Mouse (Mus musculus) embryonic facial prominence, embryonic 13.5 days (tissue): ENCODE measurements around the gene Alox5. TPM values are rescaled to one million over a fixed set of nuclear protein-coding genes. Genes with fewer than 3 reads are reported as not detected.

Experiments used
- ATAC-seq: fragments of 200-750 bp; cut with Nextera tagmentation; 2 replicates; pipeline ENCODE4 v1.8.0; 2017; ENCODE audit warnings: low read depth; ENCODE audit not compliant: insufficient number of reproducible peaks, insufficient read depth, low FRiP score, low TSS enrichment
- H3K27ac ChIP-seq: fragments of 300-500 bp; sonication (generic); 2 replicates; pipeline ENCODE4 v1.5.1; 2015; ENCODE audit warnings: moderate library complexity, mild to moderate bottlenecking, inconsistent platforms
- H3K27me3 ChIP-seq: fragments of 300-500 bp; sonication (generic); 2 replicates; pipeline ENCODE4 v1.6.1; 2015; ENCODE audit warnings: mild to moderate bottlenecking, inconsistent platforms
- H3K36me3 ChIP-seq: fragments of 300-500 bp; sonication (generic); 2 replicates; pipeline ENCODE4 v1.6.1; 2015; ENCODE audit warnings: mild to moderate bottlenecking, inconsistent platforms
- H3K4me1 ChIP-seq: fragments of 300-500 bp; sonication (generic); 2 replicates; pipeline ENCODE4 v1.6.1; 2015; ENCODE audit warnings: inconsistent platforms
- H3K4me2 ChIP-seq: fragments of 300-500 bp; sonication (generic); 2 replicates; pipeline ENCODE4 v1.6.1; 2015; ENCODE audit warnings: moderate library complexity, mild to moderate bottlenecking, inconsistent platforms
- H3K4me3 ChIP-seq: fragments of 300-500 bp; sonication (generic); 2 replicates; pipeline ENCODE4 v1.5.1; 2015; ENCODE audit warnings: mild to moderate bottlenecking, inconsistent platforms
- H3K9ac ChIP-seq: fragments of 300-500 bp; sonication (generic); 2 replicates; pipeline ENCODE4 v1.6.1; 2015; ENCODE audit warnings: mild to moderate bottlenecking, inconsistent platforms
- H3K9me3 ChIP-seq: fragments of 300-500 bp; sonication (generic); 2 replicates; pipeline ENCODE4 v1.6.1; 2016; ENCODE audit warnings: inconsistent platforms
- WGBS: fragments of 180-500 bp; shearing (Covaris S2); methylation state at CpG from one replicate; pipeline ENCODE4 v1.1.7; 2015; ENCODE audit warnings: mixed read lengths; 5-methylcytosine and 5-hydroxymethylcytosine counted together
- polyA plus RNA-seq: library from polyadenylated mRNA; unstranded; fragments of >200 nt; fragmentation: Nextera tagmentation; extraction: Ambion mirVana; gene quantifications from 2 replicates; pipeline ENCODE4 v1.2.1, GENCODE M21; 2015

Gene Alox5
- polyA plus RNA-seq, 1 experiment from 2014 or later: 1.0 TPM

DNA sequence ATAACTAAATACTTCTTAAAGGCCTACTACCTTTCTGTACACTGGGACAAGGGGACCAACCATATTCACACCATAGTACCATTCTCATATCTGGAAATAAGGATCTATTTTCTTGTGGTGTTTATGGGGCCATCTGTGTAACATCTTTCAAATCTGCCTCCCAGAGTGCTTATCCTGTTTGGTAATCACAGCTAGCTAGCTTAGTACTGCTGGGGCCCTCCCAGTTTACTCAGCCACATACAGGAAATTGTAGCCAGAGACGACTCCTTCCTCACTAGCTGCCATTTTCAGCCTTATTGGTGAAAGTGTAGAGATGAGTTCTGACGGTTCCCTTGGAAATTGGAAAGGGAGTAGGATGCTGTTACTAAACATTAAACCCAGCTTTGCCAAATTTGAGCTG, 79.4 kb downstream of the Alox5 start:
- Histone ChIP-seq H3K36me3 (0 out of 2 replicates have a peak, but pooled peaks cover 3% of the 10 kb centered on the region), H3K4me1 (peaks cover 14% of the 10 kb centered on the region), H3K9me3 (no peaks in the 10 kb centered on the region), H3K4me2 (no peak overlapping the region), H3K27me3 (no peaks in the 10 kb centered on the region), H3K27ac (no peak overlapping the region), H3K4me3 (no peak overlapping the region), H3K9ac (no peak overlapping the region)
- WGBS: 50% methylated on average over 2 of the region's 2 CpGs
- no peak for ATAC-seq

DNA sequence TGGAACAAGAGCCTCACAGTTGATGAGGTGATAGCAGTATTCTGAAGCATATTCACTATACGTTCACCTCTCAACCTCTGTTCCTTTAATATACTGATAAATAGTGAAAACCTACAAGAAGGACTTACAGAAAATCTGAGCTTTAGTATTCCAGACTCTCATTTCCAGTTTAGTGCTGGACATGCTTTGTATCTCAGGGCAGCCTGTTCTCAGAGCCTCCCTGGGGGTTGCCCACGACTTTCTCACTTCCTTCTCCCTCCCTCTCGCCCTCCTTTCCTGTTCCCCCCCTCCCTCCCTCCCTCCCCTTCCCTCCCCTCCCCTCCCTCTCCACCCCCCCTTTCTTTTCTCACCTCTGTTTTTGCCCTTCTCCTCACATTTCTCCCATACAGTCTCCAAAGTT, 80.8 kb downstream of the Alox5 start:
- Histone ChIP-seq H3K4me3 (no peak overlapping the region), H3K9me3 (no peaks in the 10 kb centered on the region), H3K4me1 (peaks cover 4% of the 10 kb centered on the region), H3K27me3 (no peaks in the 10 kb centered on the region), H3K36me3 (0 out of 2 replicates have a peak, but pooled peaks cover 3% of the 10 kb centered on the region), H3K9ac (no peak overlapping the region), H3K27ac (no peak overlapping the region), H3K4me2 (no peak overlapping the region)
- 55% methylated on average over 3 of the region's 3 CpGs for WGBS
- ATAC-seq: no peak

DNA sequence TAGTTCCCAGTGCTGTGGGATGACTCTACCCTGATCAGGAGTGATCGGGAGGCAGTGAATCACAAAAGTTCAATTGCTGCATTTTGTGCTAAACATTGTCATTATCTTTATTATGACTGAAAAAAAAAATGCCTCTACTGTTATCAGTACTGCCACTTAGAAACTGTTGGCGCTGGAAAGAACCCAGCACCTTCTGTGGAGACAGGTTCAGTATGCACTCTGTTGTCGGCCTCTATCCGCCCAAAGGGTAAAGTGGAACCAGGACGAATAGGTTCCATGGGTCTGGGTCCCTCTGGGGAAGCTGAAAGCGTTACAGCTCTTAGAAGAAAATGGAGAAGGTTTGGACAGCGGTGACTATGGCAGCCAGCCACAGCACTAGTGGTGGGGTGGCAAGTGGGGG, 82.1 kb downstream of the Alox5 start:
- WGBS: 90% methylated on average over 7 of the region's 7 CpGs
- Histone ChIP-seq H3K4me2 (no peak overlapping the region), H3K4me1 (peaks cover 3% of the 10 kb centered on the region; the same call in 1 of the 2 replicates), H3K9ac (no peak overlapping the region), H3K4me3 (no peak overlapping the region), H3K9me3 (no peaks in the 10 kb centered on the region), H3K36me3 (0 out of 2 replicates have a peak, but pooled peaks cover 3% of the 10 kb centered on the region), H3K27ac (no peak overlapping the region), H3K27me3 (no peaks in the 10 kb centered on the region)
- no peak for ATAC-seq

DNA sequence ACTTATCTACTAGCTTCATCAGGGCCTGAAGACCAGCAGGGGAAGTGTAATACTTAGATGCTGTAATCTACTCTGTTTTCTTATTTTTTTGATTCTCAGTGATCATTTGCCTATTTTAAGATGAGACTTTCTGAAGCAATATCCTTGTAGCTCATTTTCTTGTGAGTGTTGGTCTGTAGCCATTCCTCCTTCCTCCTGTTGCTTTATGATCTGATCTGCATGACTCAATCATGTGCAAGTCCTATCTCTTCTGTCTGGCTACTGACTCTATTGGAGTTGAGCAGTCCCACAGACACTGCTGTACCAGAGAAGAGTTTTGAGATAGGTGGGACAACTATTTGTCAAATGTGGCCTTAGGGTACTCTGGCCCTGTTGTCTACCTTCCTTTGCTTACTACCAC, 86.4 kb downstream of the Alox5 start:
- no peaks in the 10 kb centered on the region for H3K4me1 ChIP-seq
- ATAC-seq: no peak

DNA sequence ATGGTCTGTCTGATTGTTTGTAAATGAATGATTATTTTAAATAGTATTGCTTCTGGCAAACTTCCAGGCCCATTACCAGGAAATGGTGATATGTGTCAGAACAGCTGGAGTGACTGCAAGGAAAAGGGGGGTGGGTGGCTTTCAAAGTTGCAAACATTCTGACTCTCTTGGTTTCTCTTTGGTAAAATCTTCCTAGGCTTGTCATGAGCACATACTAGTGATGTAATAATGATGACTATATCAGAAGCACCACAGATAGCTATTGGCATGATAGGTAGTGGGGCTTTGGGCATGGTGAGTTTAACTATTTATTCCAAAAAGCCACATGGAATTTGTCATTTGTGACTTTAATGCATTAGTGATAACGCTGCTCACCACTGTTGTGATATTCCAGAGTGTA, 86.8 kb downstream of the Alox5 start:
- WGBS: 92% methylated on average over 1 of the region's 1 CpGs
- no peaks in the 10 kb centered on the region for H3K27me3 ChIP-seq
- 0 out of 2 replicates have a peak, but pooled peaks cover 3% of the 10 kb centered on the region for H3K36me3 ChIP-seq
- ATAC-seq: no peak
- H3K27ac ChIP-seq: no peak overlapping the region
- no peaks in the 10 kb centered on the region for H3K9me3 ChIP-seq
- H3K4me3 ChIP-seq: no peak overlapping the region
- no peaks in the 10 kb centered on the region for H3K4me1 ChIP-seq
- no peak overlapping the region for H3K4me2 ChIP-seq
- no peak overlapping the region for H3K9ac ChIP-seq

More for the DNA sequence above, 86.4 kb downstream of the Alox5 start:
- Histone ChIP-seq H3K9me3 (no peaks in the 10 kb centered on the region), H3K4me3 (no peak overlapping the region), H3K36me3 (0 out of 2 replicates have a peak, but pooled peaks cover 3% of the 10 kb centered on the region), H3K4me2 (no peak overlapping the region), H3K27me3 (no peaks in the 10 kb centered on the region), H3K9ac (no peak overlapping the region), H3K27ac (no peak overlapping the region)

DNA sequence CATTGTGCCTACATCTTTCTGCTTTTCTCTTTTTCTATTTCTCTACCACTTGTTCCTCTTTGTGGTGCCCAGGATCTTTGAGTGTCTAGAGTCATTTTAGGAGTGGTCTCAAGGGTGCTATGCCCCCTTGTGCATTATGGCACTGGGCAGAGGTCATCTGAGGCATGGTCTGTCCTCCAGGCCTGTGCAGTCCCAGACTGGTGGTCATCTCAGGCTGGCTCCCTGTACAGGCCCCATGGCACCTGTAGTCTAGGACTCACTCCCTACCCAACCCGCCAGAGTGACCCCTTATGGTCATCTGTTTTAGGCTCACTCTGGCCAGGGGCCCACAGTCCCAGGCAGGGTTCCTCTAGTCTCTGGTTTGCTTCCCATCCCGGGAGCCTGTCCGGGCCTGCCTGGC, 89.5 kb downstream of the Alox5 start:
- H3K4me3 ChIP-seq: no peak overlapping the region
- no peak overlapping the region for H3K27ac ChIP-seq
- H3K36me3 ChIP-seq: no peaks in the 10 kb centered on the region
- H3K4me1 ChIP-seq: no peaks in the 10 kb centered on the region
- H3K4me2 ChIP-seq: no peak overlapping the region
- no peaks in the 10 kb centered on the region for H3K9me3 ChIP-seq
- WGBS: 89% methylated on average over 3 of the region's 3 CpGs
- no peak overlapping the region for H3K9ac ChIP-seq
- ATAC-seq: no peak
- H3K27me3 ChIP-seq: no peaks in the 10 kb centered on the region

DNA sequence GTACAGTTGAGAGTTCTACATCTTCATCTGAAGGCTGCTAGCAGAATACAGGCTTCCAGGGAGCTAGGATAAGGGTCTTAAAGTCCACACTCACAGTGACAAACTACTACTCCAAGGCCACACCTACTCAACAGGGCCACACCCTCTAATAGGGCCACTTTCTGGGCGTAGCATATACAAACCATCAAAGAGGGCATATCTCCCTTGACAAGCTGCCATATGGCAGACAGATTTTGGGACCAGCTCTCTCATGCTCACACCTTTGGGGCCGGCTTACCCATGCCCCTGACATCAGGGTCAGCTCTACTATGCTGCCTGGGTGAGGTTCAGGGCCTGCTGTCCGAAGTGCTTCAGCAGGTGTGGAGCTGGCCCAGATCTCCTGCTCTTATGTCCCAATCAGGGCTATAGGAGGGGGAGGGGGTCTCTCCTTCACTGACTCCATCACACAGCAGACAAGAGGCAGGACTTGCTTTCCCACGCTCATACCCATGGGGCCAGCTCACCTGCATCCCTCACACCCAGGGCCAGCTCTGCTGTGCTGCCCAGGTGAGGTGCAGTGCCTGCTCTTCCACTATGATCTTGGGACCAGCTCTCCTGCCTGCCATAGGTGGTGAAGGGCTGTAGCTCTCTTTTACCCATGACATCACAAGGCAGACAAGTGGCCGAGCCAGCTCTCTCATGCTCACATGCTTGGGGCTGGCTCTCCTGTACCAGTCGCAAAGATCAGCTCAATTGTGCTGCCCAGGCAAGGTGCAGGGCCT, 90.6 kb downstream of the Alox5 start:
- Histone ChIP-seq H3K9ac (no peak overlapping the region), H3K27ac (no peak overlapping the region), H3K36me3 (no peaks in the 10 kb centered on the region), H3K9me3 (no peaks in the 10 kb centered on the region), H3K27me3 (no peaks in the 10 kb centered on the region), H3K4me1 (no peaks in the 10 kb centered on the region), H3K4me3 (no peak overlapping the region), H3K4me2 (no peak overlapping the region)
- ATAC-seq: no peak
- 81% methylated on average over 6 of the region's 6 CpGs for WGBS

DNA sequence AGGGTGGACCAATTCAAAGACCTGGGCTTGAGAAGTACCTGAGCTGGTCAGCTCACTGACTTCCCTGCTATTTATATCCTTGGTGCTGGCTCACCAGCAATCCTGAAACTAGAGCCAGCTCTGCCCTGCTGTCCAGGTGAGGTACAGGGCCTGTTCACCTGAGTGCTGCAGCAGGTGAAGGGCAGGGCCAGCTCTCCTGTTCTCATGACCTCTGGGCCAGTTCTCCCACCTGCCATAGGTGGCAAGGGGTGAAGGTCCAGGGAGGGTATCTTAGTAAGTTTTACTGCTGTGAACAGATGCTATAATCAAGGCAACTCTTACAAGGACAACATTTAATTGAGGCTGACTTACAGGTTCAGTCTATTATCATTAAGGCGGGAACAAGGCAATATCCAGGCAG, 91.2 kb downstream of the Alox5 start:
- H3K4me2 ChIP-seq: no peak overlapping the region
- WGBS: 85% methylated on average over 1 of the region's 1 CpGs
- H3K27ac ChIP-seq: no peak overlapping the region
- no peaks in the 10 kb centered on the region for H3K36me3 ChIP-seq
- H3K4me3 ChIP-seq: no peak overlapping the region
- H3K27me3 ChIP-seq: no peaks in the 10 kb centered on the region
- ATAC-seq: no peak
- no peak overlapping the region for H3K9ac ChIP-seq
- no peaks in the 10 kb centered on the region for H3K9me3 ChIP-seq
- no peaks in the 10 kb centered on the region for H3K4me1 ChIP-seq

DNA sequence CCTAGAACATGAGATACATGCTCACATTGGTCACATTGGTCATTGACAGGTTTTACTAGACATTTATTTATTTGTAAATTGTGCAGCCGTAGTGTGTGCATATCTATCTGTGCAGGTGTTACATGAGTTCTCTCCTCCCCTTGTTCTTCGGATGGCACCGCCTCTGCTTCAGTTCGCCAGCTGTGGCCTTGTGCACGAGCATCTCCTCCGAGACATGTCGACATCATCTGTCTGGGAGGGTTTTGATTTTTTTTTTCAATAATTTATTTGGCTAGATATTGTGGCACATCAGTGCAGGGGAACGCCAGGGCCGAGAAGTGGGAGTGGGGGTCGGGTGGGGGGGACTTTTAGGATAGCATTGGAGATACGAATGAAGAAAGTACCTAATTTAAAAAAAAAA, 93.0 kb downstream of the Alox5 start:
- H3K27me3 ChIP-seq: no peaks in the 10 kb centered on the region
- no peak overlapping the region for H3K4me2 ChIP-seq
- H3K9me3 ChIP-seq: no peaks in the 10 kb centered on the region
- H3K27ac ChIP-seq: no peak overlapping the region
- no peak for ATAC-seq
- 86% methylated on average over 11 of the region's 11 CpGs for WGBS
- no peaks in the 10 kb centered on the region for H3K4me1 ChIP-seq
- no peaks in the 10 kb centered on the region for H3K36me3 ChIP-seq
- no peak overlapping the region for H3K4me3 ChIP-seq
- H3K9ac ChIP-seq: no peak overlapping the region

DNA sequence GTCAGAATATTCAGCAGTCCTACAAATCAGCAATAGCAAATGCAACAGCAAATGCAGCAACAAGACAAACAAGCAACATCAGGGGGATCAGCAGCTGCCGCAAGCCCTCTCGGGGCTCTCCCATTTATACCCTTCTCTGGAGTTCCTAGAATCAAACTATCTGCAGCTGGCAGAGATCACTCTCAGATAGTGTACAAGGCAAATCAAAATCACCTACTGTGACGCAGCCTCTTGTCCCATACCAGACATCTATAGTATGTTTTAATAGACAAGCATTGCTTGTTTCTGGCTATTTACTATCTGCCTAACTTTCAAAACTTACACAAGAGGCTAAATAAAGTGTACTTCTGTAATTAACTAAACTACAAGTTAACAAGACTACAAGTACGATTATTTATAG, 99.0 kb downstream of the Alox5 start:
- H3K4me2 ChIP-seq: no peak overlapping the region
- no peaks in the 10 kb centered on the region for H3K27me3 ChIP-seq
- no peak overlapping the region for H3K27ac ChIP-seq
- H3K9me3 ChIP-seq: no peaks in the 10 kb centered on the region
- no peak for ATAC-seq
- H3K36me3 ChIP-seq: no peaks in the 10 kb centered on the region
- no peak overlapping the region for H3K4me3 ChIP-seq
- no peaks in the 10 kb centered on the region for H3K4me1 ChIP-seq
- H3K9ac ChIP-seq: no peak overlapping the region
- 77% methylated on average over 4 of the region's 4 CpGs for WGBS

DNA sequence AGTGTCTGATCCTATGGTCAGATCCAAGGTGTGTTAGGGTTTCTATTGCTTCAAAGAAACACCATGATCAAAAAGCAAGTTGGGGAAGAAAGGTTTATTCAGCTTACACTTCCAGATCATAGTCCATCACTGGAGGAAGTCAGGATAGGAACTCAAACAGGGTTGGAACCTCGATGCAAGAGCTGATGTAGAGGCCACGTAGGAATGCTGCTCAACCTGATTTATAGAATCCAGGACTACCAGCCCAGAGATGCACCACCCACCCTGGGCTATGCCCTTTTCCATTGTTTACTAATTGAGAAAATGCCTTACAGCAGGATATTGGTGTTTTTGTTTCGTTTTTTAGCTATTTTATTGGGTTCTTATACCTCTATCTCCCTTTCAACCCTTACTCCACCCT, 99.5 kb downstream of the Alox5 start:
- no peak overlapping the region for H3K4me3 ChIP-seq
- WGBS: 80% methylated on average over 3 of the region's 3 CpGs
- H3K27ac ChIP-seq: no peak overlapping the region
- H3K4me2 ChIP-seq: no peak overlapping the region
- H3K9me3 ChIP-seq: no peaks in the 10 kb centered on the region
- no peaks in the 10 kb centered on the region for H3K27me3 ChIP-seq
- no peaks in the 10 kb centered on the region for H3K4me1 ChIP-seq
- ATAC-seq: no peak
- H3K36me3 ChIP-seq: no peaks in the 10 kb centered on the region
- no peak overlapping the region for H3K9ac ChIP-seq
